Mouse (Mus musculus) MEL-GATA-1-ER (cell line): Measurements from ENCODE around the gene Vapb.

ENCODE experiments used
- DNase-seq: peaks from one replicate; pipeline ENCODE4 v3.0.0-alpha.2; 2012; ENCODE audit warnings: low read depth; ENCODE audit errors: extremely low read depth

Vapb gene

GRCm38 (mm10) chr2:173828134-173828533 lies 90.8 kb downstream of the Vapb start:
- DNase-seq = no peak

GRCm38 (mm10) chr2:173832828-173833492 lies 95.6 kb downstream of the Vapb start:
- no peak for DNase-seq
